Mouse (Mus musculus): Measurements from ENCODE around the gene Gm20695. TPM values are rescaled to one million over a fixed set of nuclear protein-coding genes. Genes with fewer than 3 reads are reported as not detected.
A peak's percentile ranks its signal among the peaks of the same experiment; 100 is the strongest.

Gene Gm20695
- polyA plus RNA-seq, 1 experiment from 2014 or later = 0.71 TPM

GRCm38 (mm10) chr16:3909118-3909517, 24.7 kb downstream of the Gm20695 start:
- peak overlapping the region; percentile 75 for H3K4me3 ChIP-seq (ENCODE audit: low read depth, low read length)
- no peaks in the 10 kb centered on the region; the same call in 1 of the 2 replicates for H3K36me3 ChIP-seq (ENCODE audit: control insufficient read depth, insufficient read depth)
- no peaks in the 10 kb centered on the region for H3K9me3 ChIP-seq (replicated peaks; ENCODE audit: control insufficient read depth, low read length)
- peak overlapping the region; percentile 79 for H3K9ac ChIP-seq (ENCODE audit: low read depth, low read length)
- no peaks in the 10 kb centered on the region for H3K27me3 ChIP-seq (ENCODE audit: control insufficient read depth, insufficient read depth, low read depth, low read length)
- WGBS (ENCODE audit: insufficient replicate concordance) = 2% methylated on average over 20 of the region's 20 CpGs
- H3K4me1 ChIP-seq (ENCODE audit: control insufficient read depth, low read depth, low read length) = peaks cover 9% of the 10 kb centered on the region
- peak overlapping the region; percentile 97 for H3K4me2 ChIP-seq (ENCODE audit: low read depth, low read length)
- peak overlapping the region; percentile 55; the same call in 1 of the 2 replicates for H3K27ac ChIP-seq (ENCODE audit: low read length)
- no peak for ATAC-seq (ENCODE audit: low read depth)

GRCm38 (mm10) chr16:3920756-3921155, 36.3 kb downstream of the Gm20695 start:
- H3K9me3 ChIP-seq (replicated peaks; ENCODE audit: control insufficient read depth, low read length) = no peaks in the 10 kb centered on the region
- no peak for ATAC-seq (ENCODE audit: low read depth)
- H3K36me3 ChIP-seq (ENCODE audit: control insufficient read depth, insufficient read depth) = peaks cover 11% of the 10 kb centered on the region
- no peaks in the 10 kb centered on the region; the same call in 1 of the 2 replicates for H3K4me1 ChIP-seq (ENCODE audit: control insufficient read depth, low read depth, low read length)
- no peak overlapping the region for H3K27ac ChIP-seq (ENCODE audit: low read length)
- no peaks in the 10 kb centered on the region for H3K27me3 ChIP-seq (ENCODE audit: control insufficient read depth, insufficient read depth, low read depth, low read length)
- H3K4me2 ChIP-seq (ENCODE audit: low read depth, low read length) = no peak overlapping the region
- WGBS (ENCODE audit: insufficient replicate concordance) = 74% methylated on average over 2 of the region's 2 CpGs
- H3K4me3 ChIP-seq (ENCODE audit: low read depth, low read length) = no peak overlapping the region
- H3K9ac ChIP-seq (ENCODE audit: low read depth, low read length) = no peak overlapping the region

GRCm38 (mm10) chr16:3923515-3923914, 39.1 kb downstream of the Gm20695 start:
- peak overlapping the region; percentile 47 for H3K27ac ChIP-seq (ENCODE audit: low read length)
- H3K9ac ChIP-seq (ENCODE audit: low read depth, low read length) = no peak overlapping the region
- 70% methylated on average over 3 of the region's 3 CpGs for WGBS (ENCODE audit: insufficient replicate concordance)
- H3K4me3 ChIP-seq (ENCODE audit: low read depth, low read length) = no peak overlapping the region
- H3K9me3 ChIP-seq (replicated peaks; ENCODE audit: control insufficient read depth, low read length) = no peaks in the 10 kb centered on the region
- no peak overlapping the region; the same call in 1 of the 2 replicates for H3K4me2 ChIP-seq (ENCODE audit: low read depth, low read length)
- H3K36me3 ChIP-seq (ENCODE audit: control insufficient read depth, insufficient read depth) = peaks cover 13% of the 10 kb centered on the region
- no peaks in the 10 kb centered on the region; the same call in 1 of the 2 replicates for H3K4me1 ChIP-seq (ENCODE audit: control insufficient read depth, low read depth, low read length)
- peak; percentile 81 for ATAC-seq (ENCODE audit: low read depth)
- no peaks in the 10 kb centered on the region for H3K27me3 ChIP-seq (ENCODE audit: control insufficient read depth, insufficient read depth, low read depth, low read length)

GRCm38 (mm10) chr16:3923966-3924365, 39.5 kb downstream of the Gm20695 start:
- no peak for ATAC-seq (ENCODE audit: low read depth)
- Histone ChIP-seq H3K4me3 (ENCODE audit: low read depth, low read length) (no peak overlapping the region), H3K27ac (ENCODE audit: low read length) (peak overlapping the region; percentile 47), H3K4me2 (ENCODE audit: low read depth, low read length) (no peak overlapping the region; the same call in 1 of the 2 replicates), H3K27me3 (ENCODE audit: control insufficient read depth, insufficient read depth, low read depth, low read length) (no peaks in the 10 kb centered on the region), H3K4me1 (ENCODE audit: control insufficient read depth, low read depth, low read length) (no peaks in the 10 kb centered on the region; the same call in 1 of the 2 replicates), H3K9ac (ENCODE audit: low read depth, low read length) (no peak overlapping the region), H3K36me3 (ENCODE audit: control insufficient read depth, insufficient read depth) (peaks cover 13% of the 10 kb centered on the region), H3K9me3 (replicated peaks; ENCODE audit: control insufficient read depth, low read length) (no peaks in the 10 kb centered on the region)
- WGBS (ENCODE audit: insufficient replicate concordance) = 64% methylated on average over 4 of the region's 4 CpGs

GRCm38 (mm10) chr16:3928582-3928981, 44.1 kb downstream of the Gm20695 start:
- Histone ChIP-seq H3K4me2 (ENCODE audit: low read depth, low read length) (no peak overlapping the region), H3K9me3 (replicated peaks; ENCODE audit: control insufficient read depth, low read length) (no peaks in the 10 kb centered on the region), H3K36me3 (ENCODE audit: control insufficient read depth, insufficient read depth) (peaks cover 13% of the 10 kb centered on the region), H3K4me1 (ENCODE audit: control insufficient read depth, low read depth, low read length) (no peaks in the 10 kb centered on the region; the same call in 1 of the 2 replicates), H3K27ac (ENCODE audit: low read length) (no peak overlapping the region), H3K9ac (ENCODE audit: low read depth, low read length) (no peak overlapping the region), H3K27me3 (ENCODE audit: control insufficient read depth, insufficient read depth, low read depth, low read length) (no peaks in the 10 kb centered on the region), H3K4me3 (ENCODE audit: low read depth, low read length) (no peak overlapping the region)
- ATAC-seq (ENCODE audit: low read depth) = no peak
- 24% methylated on average over 1 of the region's 1 CpGs for WGBS (ENCODE audit: insufficient replicate concordance)

- no peak for ATAC-seq (ENCODE audit: low read depth)
- Histone ChIP-seq H3K4me1 (ENCODE audit: control insufficient read depth, low read depth, low read length) (no peaks in the 10 kb centered on the region), H3K27me3 (ENCODE audit: control insufficient read depth, insufficient read depth, low read depth, low read length) (no peaks in the 10 kb centered on the region), H3K9ac (ENCODE audit: low read depth, low read length) (no peak overlapping the region), H3K27ac (ENCODE audit: low read length) (no peak overlapping the region), H3K36me3 (ENCODE audit: control insufficient read depth, insufficient read depth) (peaks cover 10% of the 10 kb centered on the region), H3K4me3 (ENCODE audit: low read depth, low read length) (no peak overlapping the region), H3K4me2 (ENCODE audit: low read depth, low read length) (no peak overlapping the region), H3K9me3 (replicated peaks; ENCODE audit: control insufficient read depth, low read length) (no peaks in the 10 kb centered on the region)
- 52% methylated on average over 7 of the region's 7 CpGs for WGBS (ENCODE audit: insufficient replicate concordance)
Measured at GRCm38 (mm10) chr16:3929151-3929550, 44.7 kb downstream of the Gm20695 start.

GRCm38 (mm10) chr16:3933536-3933935, 49.1 kb downstream of the Gm20695 start:
- peaks cover 2% of the 10 kb centered on the region; the same call in 1 of the 2 replicates for H3K36me3 ChIP-seq (ENCODE audit: control insufficient read depth, insufficient read depth)
- no peak overlapping the region for H3K9ac ChIP-seq (ENCODE audit: low read depth, low read length)
- H3K9me3 ChIP-seq (replicated peaks; ENCODE audit: control insufficient read depth, low read length) = no peaks in the 10 kb centered on the region
- no peak overlapping the region for H3K4me3 ChIP-seq (ENCODE audit: low read depth, low read length)
- no peaks in the 10 kb centered on the region for H3K4me1 ChIP-seq (ENCODE audit: control insufficient read depth, low read depth, low read length)
- 78% methylated on average over 6 of the region's 6 CpGs for WGBS (ENCODE audit: insufficient replicate concordance)
- no peaks in the 10 kb centered on the region for H3K27me3 ChIP-seq (ENCODE audit: control insufficient read depth, insufficient read depth, low read depth, low read length)
- H3K27ac ChIP-seq (ENCODE audit: low read length) = no peak overlapping the region
- no peak for ATAC-seq (ENCODE audit: low read depth)
- H3K4me2 ChIP-seq (ENCODE audit: low read depth, low read length) = no peak overlapping the region

- Histone ChIP-seq H3K9me3 (replicated peaks; ENCODE audit: control insufficient read depth, low read length) (no peaks in the 10 kb centered on the region), H3K4me2 (ENCODE audit: low read depth, low read length) (no peak overlapping the region), H3K4me3 (ENCODE audit: low read depth, low read length) (no peak overlapping the region), H3K9ac (ENCODE audit: low read depth, low read length) (no peak overlapping the region), H3K4me1 (ENCODE audit: control insufficient read depth, low read depth, low read length) (no peaks in the 10 kb centered on the region), H3K27me3 (ENCODE audit: control insufficient read depth, insufficient read depth, low read depth, low read length) (no peaks in the 10 kb centered on the region), H3K36me3 (ENCODE audit: control insufficient read depth, insufficient read depth) (peaks cover 2% of the 10 kb centered on the region; the same call in 1 of the 2 replicates), H3K27ac (ENCODE audit: low read length) (no peak overlapping the region)
- WGBS (ENCODE audit: insufficient replicate concordance) = 46% methylated on average over 1 of the region's 1 CpGs
- peak; percentile 65; the same call in 1 of the 2 replicates for ATAC-seq (ENCODE audit: low read depth)
Measured at GRCm38 (mm10) chr16:3934091-3934490, 49.6 kb downstream of the Gm20695 start.

- H3K4me1 ChIP-seq (ENCODE audit: control insufficient read depth, low read depth, low read length) = no peaks in the 10 kb centered on the region
- no peaks in the 10 kb centered on the region for H3K9me3 ChIP-seq (replicated peaks; ENCODE audit: control insufficient read depth, low read length)
- no peak overlapping the region for H3K27ac ChIP-seq (ENCODE audit: low read length)
- 71% methylated on average over 4 of the region's 4 CpGs for WGBS (ENCODE audit: insufficient replicate concordance)
- peaks cover 2% of the 10 kb centered on the region; the same call in 1 of the 2 replicates for H3K36me3 ChIP-seq (ENCODE audit: control insufficient read depth, insufficient read depth)
- H3K4me3 ChIP-seq (ENCODE audit: low read depth, low read length) = no peak overlapping the region
- no peak for ATAC-seq (ENCODE audit: low read depth)
- no peak overlapping the region for H3K4me2 ChIP-seq (ENCODE audit: low read depth, low read length)
- H3K27me3 ChIP-seq (ENCODE audit: control insufficient read depth, insufficient read depth, low read depth, low read length) = no peaks in the 10 kb centered on the region
- H3K9ac ChIP-seq (ENCODE audit: low read depth, low read length) = no peak overlapping the region
Measured at GRCm38 (mm10) chr16:3934701-3935100, 50.3 kb downstream of the Gm20695 start.
